Comparison of ENCODE assay signal across 18 mouse cellular contexts in genomic region chr1:125837507-125837906, GRCm38 (mm10).
DNase-seq lines count a peak whose midpoint lies in the region.
"Had no signal": no experiment of that assay in that cellular context is flagged by ENCODE, and none has a peak within 500 bp of the region (broad histone marks: within the 10 kb centered on the region; RNA-seq: fewer than 3 reads in every experiment).

No protein-coding gene starts in this region.

- H3K4me1 ChIP-seq in limb, embryonic 10.5 days: peaks cover 8% of the 10 kb centered on the region; the same call in 1 of the 2 replicates
- H3K4me1 ChIP-seq: embryonic facial prominence, embryonic 12.5 days; forebrain, embryonic 15.5 days; heart, embryonic 15.5 days had no signal

- no peaks in the 10 kb centered on the region for H3K9me3 ChIP-seq in limb, embryonic 10.5 days (replicated peaks)
- H3K9me3 ChIP-seq: embryonic facial prominence, embryonic 12.5 days; forebrain, embryonic 15.5 days; heart, embryonic 15.5 days; hindbrain, embryonic 13.5 days had no signal

- H3K27me3 ChIP-seq in limb, embryonic 10.5 days (ENCODE audit: low read depth, poor library complexity, severe bottlenecking): no peaks in the 10 kb centered on the region
- H3K27me3 ChIP-seq: embryonic facial prominence, embryonic 12.5 days; forebrain, embryonic 15.5 days; heart, embryonic 15.5 days; hindbrain, embryonic 13.5 days had no signal

- 50% methylated on average over 1 of the region's 1 CpGs for whole genome bisulfite sequencing in limb, embryonic 10.5 days

- no peak overlapping the region for H3K4me3 ChIP-seq in limb, embryonic 10.5 days
- H3K4me3 ChIP-seq: embryonic facial prominence, embryonic 12.5 days; forebrain, embryonic 15.5 days; heart, adult 2 months; heart, embryonic 15.5 days; hindbrain, embryonic 13.5 days had no signal

- DNase-seq in kidney, postnatal 10 days: peak; percentile 13
- DNase-seq in kidney, adult 9 months: no peak
- peak; percentile 42 for DNase-seq in testis, postnatal 10 days (ENCODE audit: low spot score)
- no peak for DNase-seq in testis, postnatal 14 days (ENCODE audit: low spot score)
- peak; percentile 30 for DNase-seq in limb, embryonic 10.5 days (ENCODE audit: low spot score)
- DNase-seq in adrenal gland, adult 18-20 months (ENCODE audit: low spot score in 2 of 2): no peak
- DNase-seq in layer of hippocampus, adult 8-10 months (ENCODE audit: low spot score in 2 of 2): no peak
- DNase-seq: adrenal gland, postnatal 14 days; cerebellum, adult 11-12 months; cerebellum, adult 9-10 months; cerebellum, postnatal 25 days; gastrocnemius, postnatal 10 days; heart, adult 2 months; heart, postnatal 14 days had no signal

- H3K36me3 ChIP-seq in limb, embryonic 10.5 days: no peaks in the 10 kb centered on the region
- H3K36me3 ChIP-seq: embryonic facial prominence, embryonic 12.5 days; forebrain, embryonic 15.5 days; heart, embryonic 15.5 days; hindbrain, embryonic 13.5 days had no signal

- no peak overlapping the region for H3K27ac ChIP-seq in limb, embryonic 10.5 days
- H3K27ac ChIP-seq: embryonic facial prominence, embryonic 12.5 days; forebrain, embryonic 15.5 days; heart, adult 2 months; heart, embryonic 15.5 days; hindbrain, embryonic 13.5 days had no signal

Comparison
In these comparisons a context has a peak if more than half of its experiments do, and no peak if none do; other contexts are left out.
1. DNase-seq: peak in kidney, postnatal 10 days (single experiment), testis, postnatal 10 days (single experiment) and limb, embryonic 10.5 days (single experiment); none in kidney, adult 9 months (single experiment), testis, postnatal 14 days (single experiment), adrenal gland, adult 18-20 months (0 of 2) and layer of hippocampus, adult 8-10 months (0 of 2).